24 mouse cellular contexts compared by ENCODE assay signal in the genomic region with DNA sequence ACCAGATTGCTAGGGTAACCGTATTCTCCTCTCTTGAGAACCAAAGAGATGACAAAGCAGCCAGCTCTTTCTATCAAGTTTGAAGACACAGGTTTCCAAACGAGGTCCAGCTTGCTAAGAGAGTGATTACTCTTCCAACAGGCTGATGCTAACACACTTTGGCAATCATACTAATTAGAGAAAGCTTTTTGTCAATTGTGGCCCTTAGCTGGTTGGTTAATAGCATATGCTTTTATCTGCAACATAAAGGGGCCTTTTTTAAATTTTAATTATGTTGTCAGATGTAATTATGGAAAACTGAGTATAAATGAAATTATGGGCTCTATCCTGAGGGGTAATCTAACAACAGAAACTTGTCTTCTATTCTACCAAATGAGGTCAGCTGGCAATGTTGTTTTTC.
"Had no signal": no experiment of that assay in that cellular context is flagged by ENCODE, and none has a peak within 500 bp of the region (broad histone marks: within the 10 kb centered on the region; RNA-seq: fewer than 3 reads in every experiment).

No protein-coding gene starts in this region.

- ATAC-seq: intestine, embryonic 16.5 days; liver, embryonic 12.5 days; midbrain, embryonic 15.5 days had no signal

- H3K27ac ChIP-seq: kidney, postnatal 0 days; limb, embryonic 10.5 days; limb, embryonic 13.5 days; liver, embryonic 12.5 days; liver, embryonic 15.5 days; lung, embryonic 15.5 days; midbrain, embryonic 10.5 days; midbrain, embryonic 15.5 days; neural tube, embryonic 12.5 days; neural tube, embryonic 15.5 days; stomach, postnatal 0 days had no signal

- H3K4me3 ChIP-seq: limb, embryonic 10.5 days; limb, embryonic 13.5 days; liver, embryonic 12.5 days; liver, embryonic 15.5 days; lung, embryonic 15.5 days; megakaryocyte, embryonic 14.5 days; midbrain, embryonic 10.5 days; midbrain, embryonic 15.5 days; neural tube, embryonic 12.5 days; neural tube, embryonic 15.5 days had no signal

- H3K27me3 ChIP-seq: limb, embryonic 13.5 days; liver, embryonic 12.5 days; lung, embryonic 15.5 days; midbrain, embryonic 15.5 days; neural tube, embryonic 12.5 days; neural tube, embryonic 15.5 days had no signal

- H3K4me2 ChIP-seq: limb, embryonic 13.5 days; liver, embryonic 12.5 days; liver, embryonic 15.5 days; lung, embryonic 15.5 days; midbrain, embryonic 15.5 days; neural tube, embryonic 12.5 days; neural tube, embryonic 15.5 days had no signal

- H3K9ac ChIP-seq: limb, embryonic 13.5 days; liver, embryonic 12.5 days; liver, embryonic 15.5 days; lung, embryonic 15.5 days; midbrain, embryonic 15.5 days; neural tube, embryonic 12.5 days; neural tube, embryonic 15.5 days had no signal

- H3K36me3 ChIP-seq: limb, embryonic 10.5 days; limb, embryonic 13.5 days; liver, embryonic 12.5 days; liver, embryonic 15.5 days; lung, embryonic 15.5 days; midbrain, embryonic 10.5 days; midbrain, embryonic 15.5 days; neural tube, embryonic 12.5 days; neural tube, embryonic 15.5 days had no signal

- H3K4me1 ChIP-seq: limb, embryonic 10.5 days; limb, embryonic 13.5 days; lung, embryonic 15.5 days; megakaryocyte, embryonic 14.5 days; midbrain, embryonic 10.5 days; midbrain, embryonic 15.5 days; neural tube, embryonic 12.5 days; neural tube, embryonic 15.5 days had no signal

- DNase-seq: kidney, adult 2 months; kidney, postnatal 25 days; liver; lung, adult 18-20 months; lung, postnatal 10 days; lung, postnatal 36 days; right cerebral cortex, adult 18-20 months; right cerebral cortex, postnatal 14 days; right cerebral cortex, postnatal 4 days; thymus, adult 2 months; thymus, postnatal 14 days had no signal

- H3K9me3 ChIP-seq: limb, embryonic 10.5 days; limb, embryonic 13.5 days; liver, embryonic 12.5 days; liver, embryonic 15.5 days; lung, embryonic 15.5 days; megakaryocyte, embryonic 14.5 days; midbrain, embryonic 10.5 days; midbrain, embryonic 15.5 days; neural tube, embryonic 12.5 days; neural tube, embryonic 15.5 days had no signal
